Comparison of ENCODE assay signal across 14 mouse cellular contexts in the genomic region with DNA sequence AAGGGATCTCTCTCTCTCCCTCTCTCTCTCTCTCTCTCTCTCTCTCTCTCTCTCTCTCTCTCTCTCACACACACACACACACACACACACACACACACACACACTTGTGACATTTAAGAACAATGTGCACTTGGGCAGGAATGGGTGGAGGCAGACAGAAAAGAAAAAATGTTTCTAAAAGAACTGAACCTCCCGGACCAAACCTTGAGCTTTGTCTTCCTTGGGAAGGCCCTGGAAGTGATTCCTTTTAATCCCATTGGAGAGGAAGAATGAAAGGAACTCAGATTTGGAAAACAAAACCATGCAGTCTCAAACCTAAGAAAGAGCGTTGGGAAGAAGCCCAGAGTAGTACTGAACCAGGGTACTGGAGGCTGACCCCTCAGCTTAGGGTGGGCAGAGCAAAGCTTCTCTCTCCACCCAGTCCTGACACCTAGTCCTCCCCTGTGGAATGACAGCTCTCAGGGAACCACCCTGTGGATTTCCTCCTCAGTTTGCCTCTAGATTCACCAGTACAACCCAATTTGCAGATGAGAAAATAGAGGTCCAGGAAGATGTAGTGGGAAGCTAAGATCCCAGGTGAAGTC.
DNase-seq lines count a peak whose midpoint lies in the region; ATAC-seq and TF ChIP-seq lines count a peak whose summit lies in the region.
"Had no signal": no experiment of that assay in that cellular context is flagged by ENCODE, and none has a peak within 500 bp of the region (broad histone marks: within the 10 kb centered on the region; RNA-seq: fewer than 3 reads in every experiment).

No protein-coding gene starts in this region.

- no peak for TF ChIP-seq POLR2A in cortical plate, adult 2 months (IDR thresholded peaks at IDR 0.05; ENCODE audit: extremely low read depth, insufficient read depth, low read length)
- no peak for TF ChIP-seq POLR2A in cerebellum, adult 2 months (IDR thresholded peaks at IDR 0.05; ENCODE audit: borderline replicate concordance, insufficient read depth, low read length)

- peak overlapping the region; percentile 40 for H3K27ac ChIP-seq in cortical plate, adult 2 months (ENCODE audit: insufficient read depth, low read length)
- H3K27ac ChIP-seq in forebrain, postnatal 0 days (ENCODE audit: low read depth, low read length): peak overlapping the region; percentile 55; the same call in 1 of the 2 replicates
- peak overlapping the region; percentile 64 for H3K27ac ChIP-seq in midbrain, embryonic 13.5 days
- H3K27ac ChIP-seq in cerebellum, adult 2 months (ENCODE audit: insufficient read depth, low read length): no peak overlapping the region

- no peaks in the 10 kb centered on the region for H3K27me3 ChIP-seq in forebrain, postnatal 0 days (ENCODE audit: insufficient read depth, low read length)
- H3K27me3 ChIP-seq in midbrain, embryonic 13.5 days: no peaks in the 10 kb centered on the region
- H3K27me3 ChIP-seq in cerebellum, adult 2 months (ENCODE audit: control insufficient read depth, insufficient read depth, low read length): no peaks in the 10 kb centered on the region

- 10% methylated on average over 2 of the region's 2 CpGs for WGBS in forebrain, postnatal 0 days
- 9% methylated on average over 2 of the region's 2 CpGs for WGBS in midbrain, embryonic 13.5 days
- WGBS in cerebellum, adult 2 months: 63% methylated on average over 2 of the region's 2 CpGs

- H3K36me3 ChIP-seq in forebrain, postnatal 0 days (ENCODE audit: insufficient read depth): no peaks in the 10 kb centered on the region
- no peaks in the 10 kb centered on the region for H3K36me3 ChIP-seq in midbrain, embryonic 13.5 days

- ATAC-seq in forebrain, postnatal 0 days: peak; percentile 55
- peak; percentile 77 for ATAC-seq in midbrain, embryonic 13.5 days
- ATAC-seq: CD4-positive, CD25-positive, alpha-beta regulatory T cell, adult 4 months had no signal

- H3K9me3 ChIP-seq in forebrain, postnatal 0 days (ENCODE audit: low read length): no peaks in the 10 kb centered on the region
- no peaks in the 10 kb centered on the region for H3K9me3 ChIP-seq in midbrain, embryonic 13.5 days

- peak; percentile 39 for DNase-seq in ES-CJ7 (ENCODE audit: low read depth, low spot score)
- DNase-seq in forebrain, postnatal 0 days: peak; percentile 34
- DNase-seq in thymus, adult 18-20 months: no peak
- DNase-seq in cerebellum, postnatal 4 days (ENCODE audit: low spot score in 2 of 2): no peak
- DNase-seq in ovary, postnatal 10 days (ENCODE audit: low spot score): no peak
- DNase-seq in cerebellum, adult 2 months: no peak
- DNase-seq: adrenal gland, postnatal 25 days; cerebellum, adult 11 months; kidney, postnatal 10 days; layer of hippocampus, postnatal 36 days; lung, postnatal 36 days had no signal

- H3K4me3 ChIP-seq in cortical plate, adult 2 months (ENCODE audit: insufficient read depth, low read length): no peak overlapping the region
- no peak overlapping the region for H3K4me3 ChIP-seq in forebrain, postnatal 0 days (ENCODE audit: low read depth, low read length)
- no peak overlapping the region for H3K4me3 ChIP-seq in midbrain, embryonic 13.5 days (replicated peaks)
- H3K4me3 ChIP-seq in cerebellum, adult 2 months (replicated peaks; ENCODE audit: insufficient read depth, low read depth, low read length): no peak overlapping the region

- H3K4me1 ChIP-seq in cortical plate, adult 2 months (ENCODE audit: control insufficient read depth, insufficient read depth, low read length): peaks cover 3% of the 10 kb centered on the region
- H3K4me1 ChIP-seq in forebrain, postnatal 0 days (ENCODE audit: insufficient read depth): peaks cover 6% of the 10 kb centered on the region
- peaks cover 29% of the 10 kb centered on the region for H3K4me1 ChIP-seq in midbrain, embryonic 13.5 days (replicated peaks)
- no peaks in the 10 kb centered on the region for H3K4me1 ChIP-seq in cerebellum, adult 2 months (ENCODE audit: control insufficient read depth, insufficient read depth, low read length)

- no peak overlapping the region for H3K9ac ChIP-seq in forebrain, postnatal 0 days
- H3K9ac ChIP-seq in midbrain, embryonic 13.5 days (replicated peaks): no peak overlapping the region

- TF ChIP-seq CTCF in cortical plate, adult 2 months (IDR thresholded peaks at IDR 0.05; ENCODE audit: extremely low read depth, insufficient read depth, low read length): no peak
- TF ChIP-seq CTCF in forebrain, postnatal 0 days (IDR thresholded peaks at IDR 0.05; ENCODE audit: low read depth): no peak
- no peak for TF ChIP-seq CTCF in cerebellum, adult 2 months (IDR thresholded peaks at IDR 0.05; ENCODE audit: borderline replicate concordance, insufficient read depth, low read depth, low read length)

- H3K4me2 ChIP-seq in forebrain, postnatal 0 days (ENCODE audit: low read depth): no peak overlapping the region
- no peak overlapping the region for H3K4me2 ChIP-seq in midbrain, embryonic 13.5 days (replicated peaks)

Comparison
In these comparisons a context has a peak if more than half of its experiments do, and no peak if none do; other contexts are left out.
1. DNase-seq: peak in ES-CJ7 (single experiment) and forebrain, postnatal 0 days (single experiment); none in thymus, adult 18-20 months (0 of 2), cerebellum, postnatal 4 days (0 of 2), ovary, postnatal 10 days (single experiment) and cerebellum, adult 2 months (0 of 2).